Mouse (Mus musculus) layer of hippocampus, adult 8-10 months (tissue): ENCODE measurements around the gene Hcn2. TPM values are rescaled to one million over a fixed set of nuclear protein-coding genes. Genes with fewer than 3 reads are reported as not detected.
"Not testable (repeated sequence)": the region's sequence is repeated elsewhere in the genome, so short reads cannot be mapped to it uniquely, and the experiment has no call there.

ENCODE experiments used
- DNase-seq, 2 experiments: peaks; one replicate each; pipeline ENCODE4 v3.0.0; 2022; ENCODE audit warnings: low spot score in 2 of 2
- total RNA-seq, 4 experiments: library from RNA; stranded (reverse); gene quantifications; 2 replicates each; pipeline ENCODE4 v1.2.4; 2022

The Hcn2 gene
- total RNA-seq, 4 experiments from 2014 or later = 120 to 128 (median 121) TPM

GRCm38 (mm10) chr10:79743161-79743560 is 26.7 kb downstream of the Hcn2 start:
- DNase-seq = no peak

- DNase-seq = no peak
These were observed 27.4 kb downstream of the Hcn2 start for GRCm38 (mm10) chr10:79743650-79744365.

- DNase-seq = no peak
These were observed 29.0 kb downstream of the Hcn2 start for GRCm38 (mm10) chr10:79745411-79745810.

GRCm38 (mm10) chr10:79745898-79746773 is 29.7 kb downstream of the Hcn2 start, which contains the start of gene Polrmt:
TSS of gene Polrmt (minus strand) at chr10:79746581.
- DNase-seq = peak; percentile 97

GRCm38 (mm10) chr10:79746774-79747151 is 30.3 kb downstream of the Hcn2 start:
- no peak for DNase-seq

- DNase-seq = no peak
These were observed 32.1 kb downstream of the Hcn2 start for GRCm38 (mm10) chr10:79748496-79748895.

- DNase-seq = peak; percentile 68 to 70
These were observed 38.6 kb downstream of the Hcn2 start, which contains the start of gene Fgf22 for GRCm38 (mm10) chr10:79754856-79755516. TSS of gene Fgf22 (plus strand) at chr10:79755076.

GRCm38 (mm10) chr10:79755854-79756253 is 39.4 kb downstream of the Hcn2 start:
- DNase-seq = no peak

- no peak for DNase-seq
These were observed 40.2 kb downstream of the Hcn2 start for GRCm38 (mm10) chr10:79756660-79757059.

GRCm38 (mm10) chr10:79759675-79760074 is 43.2 kb downstream of the Hcn2 start:
- DNase-seq = not testable (repeated sequence)

- no peak for DNase-seq
These were observed 44.2 kb downstream of the Hcn2 start for GRCm38 (mm10) chr10:79760603-79761143.

- no peak for DNase-seq
These were observed 46.4 kb downstream of the Hcn2 start for GRCm38 (mm10) chr10:79762875-79763274.

GRCm38 (mm10) chr10:79764234-79764633 is 47.8 kb downstream of the Hcn2 start:
- no peak for DNase-seq

- no peak for DNase-seq
These were observed 48.9 kb downstream of the Hcn2 start for GRCm38 (mm10) chr10:79765228-79765745.

GRCm38 (mm10) chr10:79766001-79766507 is 49.6 kb downstream of the Hcn2 start:
- peak in 1 of 2 experiments; percentile 38 for DNase-seq

- peak; percentile 98 to 99 for DNase-seq
These were observed 50.3 kb downstream of the Hcn2 start, which contains the start of gene Rnf126 for GRCm38 (mm10) chr10:79766508-79767325. TSS of gene Rnf126 (minus strand) at chr10:79766952.

GRCm38 (mm10) chr10:79767372-79768244 is 51.2 kb downstream of the Hcn2 start:
- DNase-seq = peak; percentile 95 to 96

GRCm38 (mm10) chr10:79768400-79768799 is 52.0 kb downstream of the Hcn2 start:
- peak; percentile 69 to 77 for DNase-seq

GRCm38 (mm10) chr10:79769329-79769728 is 52.9 kb downstream of the Hcn2 start:
- DNase-seq = no peak
